ENCODE assay signal across 29 mouse cellular contexts in the genomic region with DNA sequence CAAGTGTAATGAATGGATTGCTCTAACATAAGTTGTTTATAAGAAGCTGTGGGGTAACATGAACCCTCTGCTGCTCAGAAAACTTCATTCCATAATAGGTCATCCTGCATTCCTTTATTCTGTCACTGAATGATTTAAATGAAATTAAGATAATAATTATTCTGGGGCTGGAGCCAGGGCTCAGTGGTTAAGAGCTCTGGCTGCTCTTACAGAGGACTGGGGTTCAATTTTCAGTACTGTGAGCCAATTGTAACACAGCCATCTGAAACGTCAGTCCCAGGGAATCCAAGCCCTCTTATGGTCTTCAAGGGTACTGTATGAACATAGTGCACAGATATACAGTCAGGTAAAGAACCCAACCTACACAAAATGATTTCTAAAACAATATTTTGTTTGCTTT. TPM values are rescaled to one million over a fixed set of nuclear protein-coding genes. Genes with fewer than 3 reads are reported as not detected.
DNase-seq lines count a peak whose midpoint lies in the region; ATAC-seq and TF ChIP-seq lines count a peak whose summit lies in the region.
"Had no signal": no experiment of that assay in that cellular context is flagged by ENCODE, and none has a peak within 500 bp of the region (broad histone marks: within the 10 kb centered on the region; RNA-seq: fewer than 3 reads in every experiment).

No protein-coding gene starts in this region.

- H3K9ac ChIP-seq in hindbrain, postnatal 0 days (replicated peaks; ENCODE audit: low read length), result no peak overlapping the region
- no peak overlapping the region for H3K9ac ChIP-seq in hindbrain, embryonic 11.5 days (ENCODE audit: low read depth, low read length)
- H3K9ac ChIP-seq in midbrain, postnatal 0 days (replicated peaks; ENCODE audit: low read length, poor library complexity, severe bottlenecking), result no peak overlapping the region
- no peak overlapping the region for H3K9ac ChIP-seq in midbrain, embryonic 13.5 days (replicated peaks)
- H3K9ac ChIP-seq: embryonic facial prominence, embryonic 15.5 days; forebrain, postnatal 0 days; limb, embryonic 12.5 days; liver, postnatal 0 days; midbrain, embryonic 12.5 days had no signal

- H3K36me3 ChIP-seq in hindbrain, postnatal 0 days (ENCODE audit: insufficient read depth, low read length), result no peaks in the 10 kb centered on the region
- H3K36me3 ChIP-seq in hindbrain, embryonic 11.5 days (ENCODE audit: control insufficient read depth, insufficient read depth, low read length), result no peaks in the 10 kb centered on the region
- no peaks in the 10 kb centered on the region for H3K36me3 ChIP-seq in kidney, adult 2 months (ENCODE audit: control insufficient read depth, insufficient read depth, low read length)
- H3K36me3 ChIP-seq in midbrain, postnatal 0 days (ENCODE audit: insufficient read depth, low read length), result no peaks in the 10 kb centered on the region
- no peaks in the 10 kb centered on the region for H3K36me3 ChIP-seq in midbrain, embryonic 13.5 days
- H3K36me3 ChIP-seq: embryonic facial prominence, embryonic 15.5 days; G1E; limb, embryonic 12.5 days; midbrain, embryonic 12.5 days had no signal

- WGBS in hindbrain, postnatal 0 days, result 8% methylated on average over 1 of the region's 1 CpGs
- WGBS in hindbrain, embryonic 11.5 days, result 26% methylated on average over 1 of the region's 1 CpGs
- WGBS in kidney, adult 2 months, result 34% methylated on average over 1 of the region's 1 CpGs
- 21% methylated on average over 1 of the region's 1 CpGs for WGBS in midbrain, postnatal 0 days
- WGBS in midbrain, embryonic 13.5 days, result 26% methylated on average over 1 of the region's 1 CpGs

- no peak for DNase-seq in hindbrain, postnatal 0 days (ENCODE audit: low spot score)
- DNase-seq in hindbrain, embryonic 11.5 days (ENCODE audit: low spot score), result no peak
- peak; percentile 32 to 34 for DNase-seq in kidney, postnatal 4 days
- DNase-seq in kidney, adult 2 months, result no peak
- no peak for DNase-seq in midbrain, postnatal 0 days (ENCODE audit: low spot score)
- DNase-seq in right cerebral cortex, adult 2 months (ENCODE audit: low spot score in 2 of 2), result no peak
- DNase-seq: adrenal gland, postnatal 10 days; cerebellum, adult 2 months; cerebellum, postnatal 25 days; forebrain, postnatal 0 days; gastrocnemius, postnatal 14 days; heart, adult 11 months; kidney, adult 9 months; liver, postnatal 0 days; right cerebral cortex, postnatal 14 days; spleen, adult 18-20 months had no signal

- H3K4me2 ChIP-seq in hindbrain, postnatal 0 days (ENCODE audit: low read depth, low read length), result no peak overlapping the region
- H3K4me2 ChIP-seq in hindbrain, embryonic 11.5 days (replicated peaks; ENCODE audit: low read depth, low read length), result no peak overlapping the region
- no peak overlapping the region for H3K4me2 ChIP-seq in midbrain, postnatal 0 days (ENCODE audit: low read depth, low read length, poor library complexity, severe bottlenecking)
- H3K4me2 ChIP-seq in midbrain, embryonic 13.5 days (replicated peaks), result no peak overlapping the region
- H3K4me2 ChIP-seq: embryonic facial prominence, embryonic 15.5 days; heart, embryonic 11.5 days; limb, embryonic 12.5 days; liver, embryonic 11.5 days; midbrain, embryonic 12.5 days had no signal

- no peaks in the 10 kb centered on the region for H3K4me1 ChIP-seq in hindbrain, postnatal 0 days (ENCODE audit: insufficient read depth, low read length)
- H3K4me1 ChIP-seq in hindbrain, embryonic 11.5 days (replicated peaks; ENCODE audit: control insufficient read depth, insufficient read depth, low read length), result no peaks in the 10 kb centered on the region
- no peaks in the 10 kb centered on the region for H3K4me1 ChIP-seq in kidney, adult 2 months (ENCODE audit: control insufficient read depth, insufficient read depth, low read length)
- H3K4me1 ChIP-seq in midbrain, postnatal 0 days (ENCODE audit: insufficient read depth, low read length), result no peaks in the 10 kb centered on the region
- H3K4me1 ChIP-seq in midbrain, embryonic 13.5 days (replicated peaks), result peaks cover 5% of the 10 kb centered on the region; the same call in 1 of the 2 replicates
- H3K4me1 ChIP-seq: limb, embryonic 12.5 days; midbrain, embryonic 12.5 days had no signal

- H3K4me3 ChIP-seq in hindbrain, postnatal 0 days (ENCODE audit: low read length), result no peak overlapping the region
- no peak overlapping the region for H3K4me3 ChIP-seq in hindbrain, embryonic 11.5 days (ENCODE audit: low read depth, low read length)
- no peak overlapping the region for H3K4me3 ChIP-seq in kidney, adult 2 months (ENCODE audit: insufficient read depth, low read depth, low read length)
- no peak overlapping the region for H3K4me3 ChIP-seq in midbrain, postnatal 0 days (ENCODE audit: low read depth, low read length)
- no peak overlapping the region for H3K4me3 ChIP-seq in midbrain, embryonic 13.5 days (replicated peaks)
- H3K4me3 ChIP-seq: embryonic facial prominence, embryonic 15.5 days; limb, embryonic 12.5 days; midbrain, embryonic 12.5 days had no signal

- no peak for ATAC-seq in hindbrain, postnatal 0 days
- ATAC-seq in hindbrain, embryonic 11.5 days (ENCODE audit: low FRiP score), result no peak
- ATAC-seq in midbrain, postnatal 0 days (ENCODE audit: low FRiP score), result no peak
- ATAC-seq in midbrain, embryonic 13.5 days, result no peak
- ATAC-seq: activated CD4-positive, CD25-positive, alpha-beta regulatory T cell, adult 4 months; forebrain, postnatal 0 days; liver, postnatal 0 days had no signal

- TF ChIP-seq POLR2A in kidney, adult 2 months (IDR thresholded peaks at IDR 0.05; ENCODE audit: low read depth, low read length), result no peak

- no peak overlapping the region for H3K27ac ChIP-seq in hindbrain, postnatal 0 days
- H3K27ac ChIP-seq in hindbrain, embryonic 11.5 days (ENCODE audit: low read depth, low read length), result no peak overlapping the region
- H3K27ac ChIP-seq in kidney, adult 2 months (ENCODE audit: insufficient read depth, low read depth, low read length), result no peak overlapping the region
- no peak overlapping the region for H3K27ac ChIP-seq in midbrain, postnatal 0 days (ENCODE audit: low read depth, low read length)
- H3K27ac ChIP-seq in midbrain, embryonic 13.5 days, result no peak overlapping the region
- H3K27ac ChIP-seq: embryonic facial prominence, embryonic 15.5 days; limb, embryonic 12.5 days; midbrain, embryonic 12.5 days had no signal

- peak; percentile 21 for TF ChIP-seq CTCF in hindbrain, postnatal 0 days (IDR thresholded peaks at IDR 0.05; ENCODE audit: low read depth)
- TF ChIP-seq CTCF in kidney, adult 2 months (conservative IDR thresholded peaks at IDR 0.05; ENCODE audit: insufficient read depth, insufficient read length, low read depth, low read length), result no peak
- peak; percentile 36; the same call in 1 of the 2 replicates for TF ChIP-seq CTCF in midbrain, postnatal 0 days (IDR thresholded peaks at IDR 0.05)

- H3K9me3 ChIP-seq in hindbrain, postnatal 0 days (ENCODE audit: low read length), result no peaks in the 10 kb centered on the region
- H3K9me3 ChIP-seq in hindbrain, embryonic 11.5 days (ENCODE audit: control insufficient read depth, low read length), result no peaks in the 10 kb centered on the region
- no peaks in the 10 kb centered on the region for H3K9me3 ChIP-seq in midbrain, postnatal 0 days (ENCODE audit: low read length)
- H3K9me3 ChIP-seq in midbrain, embryonic 13.5 days, result no peaks in the 10 kb centered on the region
- H3K9me3 ChIP-seq: embryonic facial prominence, embryonic 15.5 days; G1E; limb, embryonic 12.5 days; midbrain, embryonic 12.5 days had no signal

- peaks cover 26% of the 10 kb centered on the region for H3K27me3 ChIP-seq in hindbrain, postnatal 0 days (ENCODE audit: insufficient read depth, low read length)
- H3K27me3 ChIP-seq in hindbrain, embryonic 11.5 days (ENCODE audit: control insufficient read depth, insufficient read depth, low read length), result peaks cover 42% of the 10 kb centered on the region
- peaks cover 4% of the 10 kb centered on the region for H3K27me3 ChIP-seq in kidney, adult 2 months (replicated peaks; ENCODE audit: control insufficient read depth, insufficient read depth, low read length)
- peaks cover 32% of the 10 kb centered on the region for H3K27me3 ChIP-seq in midbrain, postnatal 0 days (ENCODE audit: insufficient read depth, low read length)
- H3K27me3 ChIP-seq in midbrain, embryonic 13.5 days, result peaks cover 54% of the 10 kb centered on the region

RNA-seq across cellular contexts. Expression of a gene that starts 7.6 kb away (rescaled TPM):
- total RNA-seq in hindbrain, postnatal 0 days (2014; rRNA removed), result not detected in 2 replicates
- polyA plus RNA-seq in hindbrain, postnatal 0 days (2015; fragmentation: Nextera tagmentation; extraction: Ambion mirVana), result not detected in 2 replicates
- polyA plus RNA-seq in hindbrain, embryonic 11.5 days (2014; fragmentation: Nextera tagmentation; extraction: Ambion mirVana), result 0.08 and 0.48 TPM in 2 replicates
- not detected in 2 replicates for polyA plus RNA-seq in kidney, adult 2 months (2012; rRNA removed)
- total RNA-seq in midbrain, postnatal 0 days (2014; rRNA removed), result not detected in 2 replicates
- not detected in 2 replicates for polyA plus RNA-seq in midbrain, postnatal 0 days (2015; fragmentation: Nextera tagmentation; extraction: Ambion mirVana)
- polyA plus RNA-seq in midbrain, embryonic 13.5 days (2015; fragmentation: Nextera tagmentation; extraction: Ambion mirVana), result not detected in 2 replicates
- total RNA-seq: adrenal gland, postnatal 10 days; G1E; gastrocnemius, postnatal 14 days; hematopoietic stem cell, adult 5-6 weeks; layer of hippocampus, adult 8-10 months; left cerebral cortex, postnatal 14 days; megakaryocyte progenitor cell, adult 5-6 weeks had no signal
- polyA plus RNA-seq: activated CD4-positive, CD25-positive, alpha-beta regulatory T cell, adult 4 months; cerebellum, adult 2 months; forebrain, postnatal 0 days; G1E; limb, embryonic 12.5 days; liver, embryonic 11.5 days; liver, postnatal 0 days; midbrain, embryonic 12.5 days; neural tube, embryonic 11.5 days had no signal

RNA-seq across cellular contexts. Expression of a gene that starts 53.4 kb away (rescaled TPM):
- total RNA-seq in hindbrain, postnatal 0 days (2014; rRNA removed), result 8.2 and 9.2 TPM in 2 replicates
- 3.9 and 5.6 TPM in 2 replicates for polyA plus RNA-seq in hindbrain, postnatal 0 days (2015; fragmentation: Nextera tagmentation; extraction: Ambion mirVana)
- 9.9 and 10.6 TPM in 2 replicates for polyA plus RNA-seq in hindbrain, embryonic 11.5 days (2014; fragmentation: Nextera tagmentation; extraction: Ambion mirVana)
- polyA plus RNA-seq in kidney, adult 2 months (2012; rRNA removed), result 6.1 and 7.0 TPM in 2 replicates
- total RNA-seq in midbrain, postnatal 0 days (2014; rRNA removed), result 7.8 and 8.8 TPM in 2 replicates
- 4.4 and 5.3 TPM in 2 replicates for polyA plus RNA-seq in midbrain, postnatal 0 days (2015; fragmentation: Nextera tagmentation; extraction: Ambion mirVana)
- polyA plus RNA-seq in midbrain, embryonic 13.5 days (2015; fragmentation: Nextera tagmentation; extraction: Ambion mirVana), result 7.8 and 9.2 TPM in 2 replicates

Comparison
In these comparisons a context has a peak if more than half of its experiments do, and no peak if none do; other contexts are left out.
1. DNase-seq: peak in kidney, postnatal 4 days (2 of 2); none in hindbrain, postnatal 0 days (single experiment), hindbrain, embryonic 11.5 days (single experiment), kidney, adult 2 months (single experiment), midbrain, postnatal 0 days (single experiment) and right cerebral cortex, adult 2 months (0 of 2).